Mouse (Mus musculus): ENCODE data around the gene Atcay.

GRCm38 (mm10) chr10:81210154-81210553 lies 20.5 kb downstream of the Atcay start:
- 0 out of 2 replicates have a peak, but pooled peaks have one; percentile 19 for TF ChIP-seq CTCF (conservative IDR thresholded peaks at IDR 0.05; ENCODE audit: insufficient read depth, insufficient read length, low read depth, low read length)
- no peak for TF ChIP-seq POLR2A (IDR thresholded peaks at IDR 0.05; ENCODE audit: low read depth, low read length)

All from kidney, adult 2 months (tissue).